Mouse (Mus musculus): Measurements from ENCODE around the gene Cox15.

GRCm38 (mm10) chr19:43699021-43699762, 53.6 kb downstream of the Cox15 start:
- TF ChIP-seq ZNF384 (IDR thresholded peaks at IDR 0.05; ENCODE audit: low read depth, low read length): no peak
- no peak for TF ChIP-seq CHD2 (IDR thresholded peaks at IDR 0.05; ENCODE audit: low read depth, low read length)
